Mouse (Mus musculus) myocyte (in vitro differentiated cells): ENCODE measurements at regions not wholly inside any gene's neighbourhood (a gene's known extent, or its start where the extent isn't known, plus 50 kb on each side); places are given as distances from the start of the nearest gene placed in this dataset.

Source experiments
- H3K27me3 ChIP-seq: one replicate; pipeline ENCODE4 v1.6.1; 2011; ENCODE audit not compliant: control insufficient read depth, insufficient read depth, insufficient read length
- H3K36me3 ChIP-seq: one replicate; pipeline ENCODE4 v1.6.1; 2011; ENCODE audit not compliant: control insufficient read depth, insufficient read depth
- H3K4me2 ChIP-seq: one replicate; pipeline ENCODE4 v1.6.1; 2011; ENCODE audit warnings: low read depth, control low read depth
- H3K4me3 ChIP-seq: one replicate; pipeline ENCODE4 v1.5.1; 2011; ENCODE audit warnings: mild to moderate bottlenecking, control low read depth, moderate library complexity
- H3K79me2 ChIP-seq: one replicate; pipeline ENCODE4 v1.6.1; 2011; ENCODE audit not compliant: control insufficient read depth, insufficient read depth
- H3ac ChIP-seq: one replicate; pipeline ENCODE4 v1.6.1; 2011; ENCODE audit not compliant: control insufficient read depth, insufficient read length
- CEBPB ChIP-seq: IDR thresholded peaks from 2 replicates; pipeline ENCODE4 v1.6.1; 2011; ENCODE audit warnings: mild to moderate bottlenecking, moderate library complexity; ENCODE audit not compliant: poor library complexity, insufficient read depth, severe bottlenecking
- E2F4 ChIP-seq: IDR thresholded peaks from one replicate; pipeline ENCODE4 v1.6.1; 2011; ENCODE audit warnings: mild to moderate bottlenecking, control low read depth, moderate library complexity; ENCODE audit not compliant: insufficient read depth
- MAX ChIP-seq: IDR thresholded peaks from one replicate; pipeline ENCODE4 v1.6.1; 2011; ENCODE audit warnings: low read depth, mild to moderate bottlenecking, control low read depth
- MYOD1 ChIP-seq, 3 experiments: IDR thresholded peaks; one replicate each; pipeline ENCODE4 v1.6.1; 2011; ENCODE audit warnings: control low read depth in 2 of 3, low read depth in 2 of 3, mild to moderate bottlenecking in 2 of 3, moderate library complexity in 1 of 3; ENCODE audit not compliant: insufficient read length in 2 of 3, control insufficient read depth in 1 of 3
- MYOG ChIP-seq, 3 experiments: IDR thresholded peaks; one replicate each; pipeline ENCODE4 v1.6.1; 2011; ENCODE audit warnings: control low read depth in 2 of 3, low read depth in 2 of 3, mild to moderate bottlenecking in 2 of 3; ENCODE audit not compliant: insufficient read length in 2 of 3, control insufficient read depth in 1 of 3, insufficient read depth in 1 of 3
- POLR2A ChIP-seq: IDR thresholded peaks from one replicate; pipeline ENCODE4 v1.6.1; 2011; ENCODE audit warnings: low read depth, mild to moderate bottlenecking, control low read depth, moderate library complexity; ENCODE audit not compliant: insufficient read length
- POLR2AphosphoS2 ChIP-seq: IDR thresholded peaks from one replicate; pipeline ENCODE4 v1.6.1; 2011; ENCODE audit warnings: low read depth, control low read depth; ENCODE audit not compliant: insufficient read length
- REST ChIP-seq: IDR thresholded peaks from one replicate; pipeline ENCODE4 v1.6.1; 2011; ENCODE audit warnings: mild to moderate bottlenecking, control low read depth, moderate library complexity; ENCODE audit not compliant: insufficient read depth, insufficient read length
- SRF ChIP-seq: IDR thresholded peaks from one replicate; pipeline ENCODE4 v1.6.1; 2011; ENCODE audit warnings: low read depth; ENCODE audit not compliant: control insufficient read depth, insufficient read length
- TCF12 ChIP-seq: IDR thresholded peaks from one replicate; pipeline ENCODE4 v1.6.1; 2011; ENCODE audit warnings: mild to moderate bottlenecking, control low read depth; ENCODE audit not compliant: poor library complexity, insufficient read depth, severe bottlenecking
- TCF3 ChIP-seq: IDR thresholded peaks from one replicate; pipeline ENCODE4 v1.6.1; 2011; ENCODE audit warnings: low read depth, control low read depth; ENCODE audit not compliant: insufficient read length
- USF1 ChIP-seq: IDR thresholded peaks from one replicate; pipeline ENCODE4 v1.6.1; 2011; ENCODE audit warnings: low read depth, mild to moderate bottlenecking, control low read depth, moderate library complexity

GRCm38 (mm10) chr1:137901996-137902395 lies 273.5 kb downstream of the Ptprc start:
- Histone ChIP-seq H3K79me2 (peaks cover 72% of the 10 kb centered on the region), H3ac (no peak overlapping the region), H3K27me3 (no peaks in the 10 kb centered on the region), H3K36me3 (peaks cover 5% of the 10 kb centered on the region), H3K4me3 (no peak overlapping the region), H3K4me2 (peak overlapping the region; percentile 87)
- TF ChIP-seq MYOD1 (IDR thresholded peaks at IDR 0.05; ENCODE audit: control insufficient read depth in 1 of 3, insufficient read length in 2 of 3, low read depth in 2 of 3) (no peak), CEBPB (no peak)

- H3K79me2 ChIP-seq, result peaks cover 64% of the 10 kb centered on the region
- H3K4me3 ChIP-seq, result peak overlapping the region; percentile 61
- H3K36me3 ChIP-seq, result peaks cover 5% of the 10 kb centered on the region
- H3ac ChIP-seq, result no peak overlapping the region
- H3K4me2 ChIP-seq, result peak overlapping the region; percentile 87
- H3K27me3 ChIP-seq, result no peaks in the 10 kb centered on the region
- TF ChIP-seq TCF3 (no peak), TCF12 (no peak), REST (no peak), MYOG (IDR thresholded peaks at IDR 0.05; ENCODE audit: control insufficient read depth in 1 of 3, insufficient read depth in 1 of 3, insufficient read length in 2 of 3, low read depth in 2 of 3) (no peak), MYOD1 (IDR thresholded peaks at IDR 0.05; ENCODE audit: control insufficient read depth in 1 of 3, insufficient read length in 2 of 3, low read depth in 2 of 3) (no peak), E2F4 (no peak), POLR2A (no peak), CEBPB (no peak), USF1 (no peak), SRF (no peak), POLR2AphosphoS2 (no peak), MAX (no peak)
Measured at GRCm38 (mm10) chr1:137901211-137901610, 274.3 kb downstream of the Ptprc start.

GRCm38 (mm10) chr1:137900621-137901071 lies 274.9 kb downstream of the Ptprc start:
- H3K36me3 ChIP-seq, result peaks cover 5% of the 10 kb centered on the region
- TF ChIP-seq POLR2A (no peak), REST (no peak), USF1 (no peak), E2F4 (no peak), MAX (no peak), MYOG (IDR thresholded peaks at IDR 0.05; ENCODE audit: control insufficient read depth in 1 of 3, insufficient read depth in 1 of 3, insufficient read length in 2 of 3, low read depth in 2 of 3) (no peak), CEBPB (no peak), TCF12 (no peak), POLR2AphosphoS2 (no peak), TCF3 (no peak), MYOD1 (IDR thresholded peaks at IDR 0.05; ENCODE audit: control insufficient read depth in 1 of 3, insufficient read length in 2 of 3, low read depth in 2 of 3) (no peak), SRF (no peak)

GRCm38 (mm10) chr1:137899916-137900601 lies 275.4 kb downstream of the Ptprc start:
- Histone ChIP-seq H3K36me3 (peaks cover 5% of the 10 kb centered on the region), H3K79me2 (peaks cover 57% of the 10 kb centered on the region), H3ac (peak overlapping the region; percentile 39), H3K4me2 (peak overlapping the region; percentile 87), H3K27me3 (no peaks in the 10 kb centered on the region), H3K4me3 (peak overlapping the region; percentile 61)
- TF ChIP-seq REST (no peak), MYOG (IDR thresholded peaks at IDR 0.05; ENCODE audit: control insufficient read depth in 1 of 3, insufficient read depth in 1 of 3, insufficient read length in 2 of 3, low read depth in 2 of 3) (no peak), TCF3 (no peak), CEBPB (no peak), MAX (no peak), POLR2A (no peak), MYOD1 (IDR thresholded peaks at IDR 0.05; ENCODE audit: control insufficient read depth in 1 of 3, insufficient read length in 2 of 3, low read depth in 2 of 3) (no peak), POLR2AphosphoS2 (no peak), SRF (no peak), TCF12 (no peak), E2F4 (no peak)

More at GRCm38 (mm10) chr1:137900621-137901071, 274.9 kb downstream of the Ptprc start:
- H3K4me2 ChIP-seq, result peak overlapping the region; percentile 87
- peak overlapping the region; percentile 61 for H3K4me3 ChIP-seq
- H3ac ChIP-seq, result peak overlapping the region; percentile 39
- peaks cover 62% of the 10 kb centered on the region for H3K79me2 ChIP-seq
- no peaks in the 10 kb centered on the region for H3K27me3 ChIP-seq
